Mouse (Mus musculus) forebrain, embryonic 10.5 days (tissue): ENCODE data around the gene Cdh13. TPM values are rescaled to one million over a fixed set of nuclear protein-coding genes. Genes with fewer than 3 reads are reported as not detected.

Experiments used
- DNase-seq: peaks from one replicate; pipeline ENCODE4 v3.0.0-alpha.2; 2017; ENCODE audit warnings: low spot score; ENCODE audit errors: extremely low spot score
- H3K27ac ChIP-seq: fragments of 300-500 bp; sonication (generic); 2 replicates; pipeline ENCODE4 v1.5.1; 2016; ENCODE audit warnings: mild to moderate bottlenecking
- H3K27me3 ChIP-seq: fragments of 300-500 bp; sonication (generic); 2 replicates; pipeline ENCODE4 v1.6.1; 2016; ENCODE audit warnings: mild to moderate bottlenecking; ENCODE audit not compliant: poor library complexity, severe bottlenecking
- H3K36me3 ChIP-seq: fragments of 300-500 bp; sonication (generic); replicated peaks from 2 replicates; pipeline ENCODE4 v1.6.1; 2016; ENCODE audit warnings: mild to moderate bottlenecking, moderate library complexity
- H3K4me1 ChIP-seq: fragments of 300-500 bp; sonication (generic); 2 replicates; pipeline ENCODE4 v1.6.1; 2016
- H3K4me3 ChIP-seq: fragments of 300-500 bp; sonication (generic); 2 replicates; pipeline ENCODE4 v1.5.1; 2016; ENCODE audit warnings: mild to moderate bottlenecking, moderate library complexity
- H3K9me3 ChIP-seq: fragments of 300-500 bp; sonication (generic); 2 replicates; pipeline ENCODE4 v1.6.1; 2016; ENCODE audit warnings: mild to moderate bottlenecking, moderate library complexity
- WGBS: fragments of 180-500 bp; shearing (Covaris S2); methylation state at CpG from one replicate; pipeline ENCODE4 v1.1.7; 2016; 5-methylcytosine and 5-hydroxymethylcytosine counted together
- polyA plus RNA-seq: library from polyadenylated mRNA; unstranded; fragments of >200 nt; fragmentation: Nextera tagmentation; extraction: Ambion mirVana; gene quantifications from 2 replicates; pipeline ENCODE4 v1.2.1, GENCODE M21; 2016

The Cdh13 gene
- polyA plus RNA-seq, 1 experiment from 2014 or later: 3.3 TPM

- no peaks in the 10 kb centered on the region for H3K4me1 ChIP-seq
- H3K4me3 ChIP-seq: no peak overlapping the region
- no peak for DNase-seq
- no peaks in the 10 kb centered on the region for H3K36me3 ChIP-seq
- no peaks in the 10 kb centered on the region for H3K27me3 ChIP-seq
- 90% methylated on average over 5 of the region's 5 CpGs for WGBS
- H3K27ac ChIP-seq: no peak overlapping the region
- H3K9me3 ChIP-seq: no peaks in the 10 kb centered on the region
Observed at GRCm38 (mm10) chr8:118587981-118588380, 304.4 kb downstream of the Cdh13 start.

- no peaks in the 10 kb centered on the region for H3K27me3 ChIP-seq
- DNase-seq: no peak
- no peaks in the 10 kb centered on the region for H3K36me3 ChIP-seq
- H3K4me3 ChIP-seq: no peak overlapping the region
- no peak overlapping the region for H3K27ac ChIP-seq
- no peaks in the 10 kb centered on the region; the same call in 1 of the 2 replicates for H3K9me3 ChIP-seq
- WGBS: 93% methylated on average over 8 of the region's 8 CpGs
- H3K4me1 ChIP-seq: no peaks in the 10 kb centered on the region
Observed at GRCm38 (mm10) chr8:118596816-118597215, 313.3 kb downstream of the Cdh13 start.

DNA sequence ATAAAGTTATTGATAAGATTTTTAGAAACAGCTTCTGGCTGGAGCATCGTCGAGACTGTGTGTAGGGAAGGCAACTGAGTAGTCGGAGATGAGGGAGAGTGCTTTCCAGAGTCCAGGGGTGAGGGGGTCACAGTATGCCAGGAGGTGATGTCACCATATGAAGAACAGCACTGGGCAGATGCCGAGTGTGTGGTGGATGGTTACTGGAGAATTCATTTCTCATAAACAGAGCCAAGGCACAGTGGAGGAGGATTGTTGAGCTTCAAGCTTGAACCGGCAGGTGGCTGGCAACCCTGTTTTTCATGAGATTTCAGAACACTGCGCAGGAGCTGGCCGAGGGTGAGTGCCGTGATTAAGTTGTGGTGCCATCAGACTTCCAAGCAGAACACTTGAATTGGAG is 317.8 kb downstream of the Cdh13 start:
- no peak overlapping the region for H3K4me3 ChIP-seq
- H3K27ac ChIP-seq: no peak overlapping the region
- H3K36me3 ChIP-seq: no peaks in the 10 kb centered on the region
- no peaks in the 10 kb centered on the region for H3K27me3 ChIP-seq
- no peaks in the 10 kb centered on the region for H3K9me3 ChIP-seq
- H3K4me1 ChIP-seq: peaks cover 2% of the 10 kb centered on the region; the same call in 1 of the 2 replicates
- DNase-seq: no peak
- WGBS: 88% methylated on average over 8 of the region's 8 CpGs

GRCm38 (mm10) chr8:118602074-118602473 is 318.5 kb downstream of the Cdh13 start:
- Histone ChIP-seq H3K27me3 (no peaks in the 10 kb centered on the region), H3K36me3 (no peaks in the 10 kb centered on the region), H3K4me1 (peaks cover 2% of the 10 kb centered on the region; the same call in 1 of the 2 replicates), H3K27ac (no peak overlapping the region), H3K9me3 (no peaks in the 10 kb centered on the region), H3K4me3 (no peak overlapping the region)
- WGBS: 83% methylated on average over 8 of the region's 8 CpGs
- DNase-seq: no peak

DNA sequence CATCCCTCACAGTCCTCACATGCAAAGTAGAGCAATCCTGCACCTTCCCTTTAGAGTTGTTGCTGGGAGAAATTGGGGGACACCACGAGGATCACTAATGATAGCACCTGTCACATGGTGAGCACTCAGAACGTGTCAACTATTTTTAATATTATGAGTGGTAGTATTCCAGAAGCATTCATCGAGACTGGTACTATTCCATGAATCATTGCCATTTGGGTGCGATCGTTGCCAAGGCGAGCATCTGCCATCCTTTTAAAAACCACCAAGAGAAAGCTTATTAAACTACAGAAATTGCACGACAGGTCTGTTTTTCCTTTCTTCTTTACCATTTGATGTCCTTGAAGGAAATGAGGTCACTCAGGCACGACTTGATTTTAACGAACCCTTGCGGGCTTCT is 328.0 kb downstream of the Cdh13 start:
- Histone ChIP-seq H3K4me1 (no peaks in the 10 kb centered on the region), H3K27ac (no peak overlapping the region), H3K9me3 (no peaks in the 10 kb centered on the region), H3K4me3 (no peak overlapping the region), H3K36me3 (no peaks in the 10 kb centered on the region), H3K27me3 (no peaks in the 10 kb centered on the region)
- DNase-seq: no peak
- 82% methylated on average over 10 of the region's 10 CpGs for WGBS

GRCm38 (mm10) chr8:118618195-118618594 is 334.7 kb downstream of the Cdh13 start:
- no peaks in the 10 kb centered on the region for H3K27me3 ChIP-seq
- 96% methylated on average over 10 of the region's 10 CpGs for WGBS

GRCm38 (mm10) chr8:118626425-118626824 is 342.9 kb downstream of the Cdh13 start:
- no peaks in the 10 kb centered on the region for H3K36me3 ChIP-seq
- no peak for DNase-seq
- 0 out of 2 replicates have a peak, but pooled peaks cover 4% of the 10 kb centered on the region for H3K4me1 ChIP-seq
- no peaks in the 10 kb centered on the region for H3K27me3 ChIP-seq
- H3K27ac ChIP-seq: no peak overlapping the region
- no peaks in the 10 kb centered on the region for H3K9me3 ChIP-seq
- WGBS: 87% methylated on average over 5 of the region's 5 CpGs
- no peak overlapping the region for H3K4me3 ChIP-seq

More at GRCm38 (mm10) chr8:118618195-118618594, 334.7 kb downstream of the Cdh13 start:
- Histone ChIP-seq H3K4me1 (no peaks in the 10 kb centered on the region), H3K9me3 (no peaks in the 10 kb centered on the region), H3K27ac (no peak overlapping the region), H3K4me3 (no peak overlapping the region), H3K36me3 (no peaks in the 10 kb centered on the region)
- no peak for DNase-seq

GRCm38 (mm10) chr8:118627737-118628136 is 344.2 kb downstream of the Cdh13 start:
- DNase-seq: no peak
- Histone ChIP-seq H3K27ac (no peak overlapping the region), H3K36me3 (no peaks in the 10 kb centered on the region), H3K27me3 (no peaks in the 10 kb centered on the region), H3K9me3 (no peaks in the 10 kb centered on the region), H3K4me1 (0 out of 2 replicates have a peak, but pooled peaks cover 4% of the 10 kb centered on the region), H3K4me3 (no peak overlapping the region)
- WGBS: 90% methylated on average over 5 of the region's 5 CpGs

GRCm38 (mm10) chr8:118628702-118629101 is 345.2 kb downstream of the Cdh13 start:
- no peaks in the 10 kb centered on the region for H3K36me3 ChIP-seq
- 0 out of 2 replicates have a peak, but pooled peaks cover 4% of the 10 kb centered on the region for H3K4me1 ChIP-seq
- 66% methylated on average over 8 of the region's 8 CpGs for WGBS
- H3K27me3 ChIP-seq: no peaks in the 10 kb centered on the region
- H3K9me3 ChIP-seq: no peaks in the 10 kb centered on the region
- no peak for DNase-seq
- no peak overlapping the region for H3K27ac ChIP-seq
- no peak overlapping the region for H3K4me3 ChIP-seq

DNA sequence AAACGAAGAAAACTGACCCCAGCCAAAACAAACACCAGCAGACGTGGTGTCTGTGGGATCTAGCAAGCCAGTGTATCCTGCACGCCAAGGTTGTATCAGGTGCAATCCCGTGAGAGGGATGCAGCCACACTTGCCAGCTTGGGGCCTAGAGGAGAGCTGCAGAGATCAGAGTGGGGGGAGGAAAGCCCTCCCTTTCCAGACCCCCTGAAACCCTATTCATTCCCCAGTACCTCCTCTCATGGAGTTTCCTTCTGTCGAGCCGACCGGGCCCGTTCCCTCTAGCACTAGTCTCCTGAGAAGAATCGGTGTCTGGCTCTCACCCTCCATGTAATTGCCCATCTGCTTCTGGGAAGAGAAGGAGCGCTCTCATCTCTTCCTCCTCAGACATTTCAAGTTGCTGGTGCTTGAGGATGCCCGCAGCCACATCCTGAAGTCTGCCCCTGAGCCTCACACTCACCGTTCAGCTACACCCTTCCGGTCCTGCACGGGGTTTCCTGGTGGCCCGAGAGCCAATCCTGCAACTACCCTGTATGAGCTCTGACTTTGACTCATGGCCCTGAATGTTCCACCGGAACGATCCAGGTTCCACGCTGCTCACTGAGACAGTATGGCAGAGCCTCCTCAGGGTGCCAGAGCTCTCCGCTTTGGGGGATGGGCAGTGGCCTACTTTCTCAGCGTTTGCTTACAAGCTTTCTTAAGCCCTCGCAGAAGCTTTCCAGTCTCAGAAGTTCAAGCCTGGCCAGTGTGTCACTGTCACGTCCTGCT is 351.9 kb downstream of the Cdh13 start:
- DNase-seq: no peak
- Histone ChIP-seq H3K4me1 (no peaks in the 10 kb centered on the region), H3K9me3 (0 out of 2 replicates have a peak, but pooled peaks cover 4% of the 10 kb centered on the region), H3K27ac (no peak overlapping the region), H3K36me3 (no peaks in the 10 kb centered on the region), H3K27me3 (no peaks in the 10 kb centered on the region), H3K4me3 (no peak overlapping the region)
- WGBS: 73% methylated on average over 22 of the region's 22 CpGs

- DNase-seq: no peak
- H3K36me3 ChIP-seq: no peaks in the 10 kb centered on the region
- H3K27ac ChIP-seq: no peak overlapping the region
- H3K4me3 ChIP-seq: no peak overlapping the region
- no peaks in the 10 kb centered on the region for H3K27me3 ChIP-seq
- no peaks in the 10 kb centered on the region for H3K4me1 ChIP-seq
- 92% methylated on average over 8 of the region's 8 CpGs for WGBS
- 0 out of 2 replicates have a peak, but pooled peaks cover 4% of the 10 kb centered on the region for H3K9me3 ChIP-seq
Observed at GRCm38 (mm10) chr8:118639606-118640005, 356.1 kb downstream of the Cdh13 start.

- Histone ChIP-seq H3K9me3 (0 out of 2 replicates have a peak, but pooled peaks cover 4% of the 10 kb centered on the region), H3K27ac (no peak overlapping the region), H3K36me3 (no peaks in the 10 kb centered on the region), H3K4me3 (no peak overlapping the region), H3K27me3 (no peaks in the 10 kb centered on the region), H3K4me1 (no peaks in the 10 kb centered on the region)
- WGBS: 92% methylated on average over 4 of the region's 4 CpGs
- no peak for DNase-seq
Observed at GRCm38 (mm10) chr8:118641799-118642198, 358.3 kb downstream of the Cdh13 start.

- H3K27me3 ChIP-seq: no peaks in the 10 kb centered on the region
- peaks cover 7% of the 10 kb centered on the region for H3K4me1 ChIP-seq
- H3K4me3 ChIP-seq: no peak overlapping the region
- no peak for DNase-seq
- H3K27ac ChIP-seq: no peak overlapping the region
- no peaks in the 10 kb centered on the region for H3K9me3 ChIP-seq
- WGBS: 88% methylated on average over 6 of the region's 6 CpGs
- H3K36me3 ChIP-seq: no peaks in the 10 kb centered on the region
Observed at GRCm38 (mm10) chr8:118648801-118649537, 365.4 kb downstream of the Cdh13 start.
